Mouse (Mus musculus) MEL (cell line): ENCODE results near the gene Bco1. TPM values are rescaled to one million over a fixed set of nuclear protein-coding genes. Genes with fewer than 3 reads are reported as not detected.

Experiments
- DNase-seq: peaks from one replicate; pipeline ENCODE4 v3.0.0; 2011; ENCODE audit warnings: low read depth, low spot score
- H3K27ac ChIP-seq: 2 replicates; pipeline ENCODE4 v1.5.1; 2012; ENCODE audit warnings: low read depth, mild to moderate bottlenecking, control low read depth, low read length, moderate library complexity; ENCODE audit not compliant: control insufficient read depth
- H3K27me3 ChIP-seq, 2 experiments: fragments of 150-350 bp in 1 of 2; sonication (generic) in 1 of 2; 2 replicates each; pipeline ENCODE4 v1.6.1; 2012; ENCODE audit warnings: low read length in 2 of 2, mild to moderate bottlenecking in 2 of 2, improper control_type of control experiment in 1 of 2, moderate library complexity in 1 of 2; ENCODE audit not compliant: insufficient read depth in 2 of 2, control insufficient read depth in 1 of 2
- H3K36me3 ChIP-seq, 2 experiments: 2 replicates each; pipeline ENCODE4 v1.6.1; 2012 to 2014; ENCODE audit warnings: low read length in 2 of 2, improper control_type of control experiment in 1 of 2, inconsistent platforms in 1 of 2, mild to moderate bottlenecking in 1 of 2; ENCODE audit not compliant: insufficient read depth in 2 of 2, control insufficient read depth in 1 of 2
- H3K4me1 ChIP-seq, 2 experiments: fragments of 150-350 bp in 1 of 2; sonication (generic) in 1 of 2; 2 replicates each; pipeline ENCODE4 v1.6.1; 2012; ENCODE audit warnings: low read length in 2 of 2, improper control_type of control experiment in 1 of 2, mild to moderate bottlenecking in 1 of 2; ENCODE audit not compliant: insufficient read depth in 2 of 2, control insufficient read depth in 1 of 2
- H3K4me3 ChIP-seq, 2 experiments: fragments of 150-350 bp in 1 of 2; sonication (generic) in 1 of 2; 2 replicates each; pipeline ENCODE4 v1.5.1; 2012; ENCODE audit warnings: low read depth in 2 of 2, low read length in 2 of 2, mild to moderate bottlenecking in 2 of 2, moderate library complexity in 2 of 2, control low read depth in 1 of 2, improper control_type of control experiment in 1 of 2; ENCODE audit not compliant: control insufficient read depth in 1 of 2, insufficient read depth in 1 of 2
- H3K79me2 ChIP-seq: 2 replicates; pipeline ENCODE4 v1.6.1; 2012; ENCODE audit warnings: mild to moderate bottlenecking, low read length, moderate library complexity; ENCODE audit not compliant: control insufficient read depth, poor library complexity, insufficient read depth
- H3K9ac ChIP-seq: 2 replicates; pipeline ENCODE4 v1.6.1; 2012; ENCODE audit warnings: low read depth, mild to moderate bottlenecking, control low read depth, low read length, moderate library complexity; ENCODE audit not compliant: control insufficient read depth, poor library complexity, severe bottlenecking
- H3K9me3 ChIP-seq: fragments of 150-350 bp; sonication (generic); replicated peaks from 2 replicates; pipeline ENCODE4 v1.6.1; 2012; ENCODE audit warnings: mild to moderate bottlenecking, low read length, improper control_type of control experiment, moderate library complexity; ENCODE audit not compliant: insufficient read depth
- CHD2 ChIP-seq: IDR thresholded peaks from 2 replicates; pipeline ENCODE4 v1.6.1; 2011; ENCODE audit warnings: low read length, improper control_type of control experiment
- E2F4 ChIP-seq: IDR thresholded peaks from 2 replicates; pipeline ENCODE4 v1.6.1; 2011; ENCODE audit warnings: low read depth, low read length, improper control_type of control experiment, borderline replicate concordance
- ELF1 ChIP-seq: IDR thresholded peaks from 2 replicates; pipeline ENCODE4 v1.6.1; 2014; ENCODE audit warnings: low read depth, mild to moderate bottlenecking, inconsistent platforms, low read length, improper control_type of control experiment, moderate library complexity
- ETS1 ChIP-seq: IDR thresholded peaks from 2 replicates; pipeline ENCODE4 v1.6.1; 2012; ENCODE audit warnings: low read depth, mild to moderate bottlenecking, inconsistent platforms, low read length, improper control_type of control experiment, moderate library complexity
- GATA1 ChIP-seq: IDR thresholded peaks from 2 replicates; pipeline ENCODE4 v1.6.1; 2011; ENCODE audit warnings: low read depth, low read length, improper control_type of control experiment
- JUND ChIP-seq: IDR thresholded peaks from 2 replicates; pipeline ENCODE4 v1.6.1; 2011; ENCODE audit warnings: low read depth, mild to moderate bottlenecking, improper control_type of control experiment, low read length
- KAT2A ChIP-seq: conservative IDR thresholded peaks from 2 replicates; pipeline ENCODE4 v1.6.1; 2012; ENCODE audit warnings: low read depth, low read length, improper control_type of control experiment, inconsistent platforms
- MAFK ChIP-seq: IDR thresholded peaks from 2 replicates; pipeline ENCODE4 v1.6.1; 2011; ENCODE audit warnings: low read depth, mild to moderate bottlenecking, low read length, improper control_type of control experiment, borderline replicate concordance
- MEF2A ChIP-seq: IDR thresholded peaks from 2 replicates; pipeline ENCODE4 v1.6.1; 2014; ENCODE audit warnings: low read depth, mild to moderate bottlenecking, inconsistent platforms, low read length, improper control_type of control experiment; ENCODE audit not compliant: poor library complexity, insufficient replicate concordance, severe bottlenecking; ENCODE audit errors: extremely low read depth
- MXI1 ChIP-seq: IDR thresholded peaks from 2 replicates; pipeline ENCODE4 v1.6.1; 2011; ENCODE audit warnings: mild to moderate bottlenecking, low read depth, low read length, improper control_type of control experiment
- MYB ChIP-seq: IDR thresholded peaks from 2 replicates; pipeline ENCODE4 v1.6.1; 2011; ENCODE audit warnings: mild to moderate bottlenecking, low read depth, low read length, improper control_type of control experiment
- MYC ChIP-seq: IDR thresholded peaks from 2 replicates; pipeline ENCODE4 v1.6.1; 2011; ENCODE audit warnings: low read depth, mild to moderate bottlenecking, low read length, improper control_type of control experiment, moderate library complexity
- NELFE ChIP-seq: IDR thresholded peaks from 2 replicates; pipeline ENCODE4 v1.6.1; 2011; ENCODE audit warnings: low read depth, low read length, improper control_type of control experiment
- RAD21 ChIP-seq: IDR thresholded peaks from 2 replicates; pipeline ENCODE4 v1.6.1; 2011; ENCODE audit warnings: mild to moderate bottlenecking, low read depth, low read length, improper control_type of control experiment
- RCOR1 ChIP-seq: IDR thresholded peaks from 2 replicates; pipeline ENCODE4 v1.6.1; 2012; ENCODE audit warnings: low read depth, mild to moderate bottlenecking, inconsistent platforms, low read length, improper control_type of control experiment
- SIN3A ChIP-seq: IDR thresholded peaks from 2 replicates; pipeline ENCODE4 v1.6.1; 2012; ENCODE audit warnings: low read length, improper control_type of control experiment, inconsistent platforms
- TAL1 ChIP-seq: IDR thresholded peaks from 2 replicates; pipeline ENCODE4 v1.6.1; 2012; ENCODE audit warnings: mild to moderate bottlenecking, inconsistent platforms, low read length, moderate library complexity, mixed read lengths
- TBP ChIP-seq: IDR thresholded peaks from 2 replicates; pipeline ENCODE4 v1.8.0; 2011; ENCODE audit warnings: low read depth, low read length, improper control_type of control experiment
- TCF12 ChIP-seq: IDR thresholded peaks from 2 replicates; pipeline ENCODE4 v1.6.1; 2014; ENCODE audit warnings: low read depth, mild to moderate bottlenecking, inconsistent platforms, low read length, improper control_type of control experiment, moderate library complexity
- UBTF ChIP-seq: IDR thresholded peaks from 2 replicates; pipeline ENCODE4 v1.6.1; 2012; ENCODE audit warnings: low read depth, mild to moderate bottlenecking, inconsistent platforms, low read length, improper control_type of control experiment, moderate library complexity, borderline replicate concordance; ENCODE audit not compliant: insufficient read depth
- USF1 ChIP-seq: IDR thresholded peaks from 2 replicates; pipeline ENCODE4 v1.6.1; 2014; ENCODE audit warnings: low read depth, mild to moderate bottlenecking, inconsistent platforms, low read length, improper control_type of control experiment, moderate library complexity
- USF2 ChIP-seq, 2 experiments: IDR thresholded peaks; 2 replicates each; pipeline ENCODE4 v1.6.1; 2011 to 2012; ENCODE audit warnings: improper control_type of control experiment in 2 of 2, low read length in 2 of 2, borderline replicate concordance in 1 of 2, inconsistent platforms in 1 of 2, low read depth in 1 of 2, mild to moderate bottlenecking in 1 of 2; ENCODE audit not compliant: insufficient read depth in 1 of 2
- ZC3H11A ChIP-seq: IDR thresholded peaks from 2 replicates; pipeline ENCODE4 v1.6.1; 2012; ENCODE audit warnings: low read depth, mild to moderate bottlenecking, inconsistent platforms, low read length, improper control_type of control experiment
- ZKSCAN1 ChIP-seq: IDR thresholded peaks from 2 replicates; pipeline ENCODE4 v1.6.1; 2012; ENCODE audit warnings: low read depth, mild to moderate bottlenecking, inconsistent platforms, low read length, improper control_type of control experiment, moderate library complexity
- ZNF384 ChIP-seq: IDR thresholded peaks from 2 replicates; pipeline ENCODE4 v1.6.1; 2012; ENCODE audit warnings: low read depth, mild to moderate bottlenecking, inconsistent platforms, low read length, improper control_type of control experiment
- polyA plus RNA-seq, 2 experiments: library from polyadenylated mRNA; stranded (reverse) in 1 of 2; unstranded in 1 of 2; fragments of >175 nt in 1 of 2; fragments of >200 nt in 1 of 2; gene quantifications; 2 replicates each; pipeline versions ENCODE4 v1.2.1 to v1.2.4; 2012; ENCODE audit warnings: low replicate concordance in 2 of 2, low read depth in 1 of 2; ENCODE audit not compliant: insufficient read length in 2 of 2, insufficient read depth in 1 of 2, missing spikeins in 1 of 2
- total RNA-seq: library from RNA; depleted of rRNA; stranded (reverse); fragments of 300-350 nt; gene quantifications from 2 replicates; pipeline ENCODE4 v1.2.3, GENCODE M21; 2012

The Bco1 gene
- total and polyA plus RNA-seq, 3 experiments = 0.70 to 1.2 TPM; not detected in 1

GRCm38 (mm10) chr8:117165542-117165941, 69.9 kb downstream of the Bco1 start:
- H3K9ac ChIP-seq = no peak overlapping the region
- no peaks in the 10 kb centered on the region for H3K27me3 ChIP-seq
- TF ChIP-seq MYC (no peak), JUND (no peak), MAFK (no peak), SIN3A (no peak), TAL1 (no peak), TBP (no peak), ZNF384 (no peak), USF1 (no peak), NELFE (no peak), CHD2 (no peak), ELF1 (no peak), RCOR1 (no peak)
- peaks cover 15% of the 10 kb centered on the region for H3K79me2 ChIP-seq
- no peak overlapping the region for H3K4me3 ChIP-seq
- H3K36me3 ChIP-seq = no peaks in the 10 kb centered on the region; a peak in 2 of 4 replicates
- DNase-seq = no peak
- H3K27ac ChIP-seq = no peak overlapping the region
- no peaks in the 10 kb centered on the region for H3K9me3 ChIP-seq
- no peaks in the 10 kb centered on the region for H3K4me1 ChIP-seq

GRCm38 (mm10) chr8:117166515-117166914, 70.9 kb downstream of the Bco1 start:
- Histone ChIP-seq H3K4me3 (no peak overlapping the region), H3K36me3 (no peaks in the 10 kb centered on the region; a peak in 1 of 4 replicates), H3K27me3 (no peaks in the 10 kb centered on the region), H3K9me3 (no peaks in the 10 kb centered on the region), H3K9ac (no peak overlapping the region), H3K79me2 (peaks cover 10% of the 10 kb centered on the region; the same call in 1 of the 2 replicates), H3K4me1 (no peaks in the 10 kb centered on the region), H3K27ac (no peak overlapping the region)
- TF ChIP-seq RCOR1 (no peak), GATA1 (no peak), CHD2 (no peak), KAT2A (no peak), TCF12 (no peak), JUND (no peak), MYC (no peak), MXI1 (no peak), RAD21 (no peak), E2F4 (no peak), UBTF (no peak), ZC3H11A (no peak), MEF2A (no peak), MYB (no peak), USF2 (IDR thresholded peaks at IDR 0.05; ENCODE audit: borderline replicate concordance in 1 of 2, insufficient read depth in 1 of 2, low read depth in 1 of 2, low read length in 2 of 2) (no peak), ETS1 (no peak), ZKSCAN1 (no peak), SIN3A (no peak)
- no peak for DNase-seq
